Mouse (Mus musculus): Measurements from ENCODE around the gene Id3. TPM values are rescaled to one million over a fixed set of nuclear protein-coding genes. Genes with fewer than 3 reads are reported as not detected.
"Not testable (repeated sequence)": the region's sequence is repeated elsewhere in the genome, so short reads cannot be mapped to it uniquely, and the experiment has no call there.

Id3 gene
- 274 and 292 TPM in 2 replicates for polyA plus RNA-seq (2015; fragmentation: Nextera tagmentation; extraction: Ambion mirVana)

- under 1% methylated on average over 39 of the region's 39 CpGs for WGBS
- Histone ChIP-seq H3K36me3 (no peaks in the 10 kb centered on the region), H3K9me3 (no peaks in the 10 kb centered on the region), H3K4me2 (peak within 1 kb of the TSS; percentile 71), H3K27me3 (replicated peaks) (no peaks in the 10 kb centered on the region), H3K27ac (peak within 1 kb of the TSS; percentile 94), H3K4me1 (peaks cover 50% of the 10 kb centered on the region), H3K9ac (peak within 1 kb of the TSS; percentile 78), H3K4me3 (replicated peaks) (peak within 1 kb of the TSS; percentile 70)
- ATAC-seq (ENCODE audit: insufficient read depth, low FRiP score, low read depth): peak; percentile 85
Observed at GRCm38 (mm10) chr4:136143193-136143976, at the start of gene Id3. Gene Id3, plus strand, starts transcription at chr4:136143497.

- Histone ChIP-seq H3K27ac (no peak overlapping the region), H3K36me3 (no peaks in the 10 kb centered on the region), H3K9ac (no peak overlapping the region), H3K4me3 (replicated peaks) (no peak overlapping the region), H3K27me3 (replicated peaks) (no peaks in the 10 kb centered on the region), H3K4me2 (no peak overlapping the region), H3K9me3 (no peaks in the 10 kb centered on the region), H3K4me1 (0 out of 2 replicates have a peak, but pooled peaks cover 4% of the 10 kb centered on the region)
- 76% methylated on average over 18 of the region's 18 CpGs for WGBS
- ATAC-seq (ENCODE audit: insufficient read depth, low FRiP score, low read depth): no peak
Observed at GRCm38 (mm10) chr4:136094519-136095219, 48.6 kb upstream of the Id3 start.

- ATAC-seq (ENCODE audit: insufficient read depth, low FRiP score, low read depth): peak; percentile 22; the same call in 1 of the 2 replicates
- Histone ChIP-seq H3K4me1 (no peaks in the 10 kb centered on the region), H3K4me2 (no peak overlapping the region), H3K9ac (no peak overlapping the region), H3K9me3 (no peaks in the 10 kb centered on the region), H3K27ac (no peak overlapping the region), H3K4me3 (replicated peaks) (no peak overlapping the region), H3K36me3 (no peaks in the 10 kb centered on the region), H3K27me3 (replicated peaks) (no peaks in the 10 kb centered on the region)
- WGBS: 73% methylated on average over 9 of the region's 9 CpGs
Observed at GRCm38 (mm10) chr4:136095490-136096105, 47.7 kb upstream of the Id3 start.

- Histone ChIP-seq H3K36me3 (no peaks in the 10 kb centered on the region), H3K4me1 (no peaks in the 10 kb centered on the region), H3K9me3 (no peaks in the 10 kb centered on the region), H3K9ac (no peak overlapping the region), H3K27ac (no peak overlapping the region), H3K27me3 (replicated peaks) (no peaks in the 10 kb centered on the region), H3K4me3 (replicated peaks) (no peak overlapping the region), H3K4me2 (no peak overlapping the region)
- ATAC-seq (ENCODE audit: insufficient read depth, low FRiP score, low read depth): no peak
- 66% methylated on average over 11 of the region's 11 CpGs for WGBS
Observed at GRCm38 (mm10) chr4:136096446-136097113, 46.7 kb upstream of the Id3 start.

- Histone ChIP-seq H3K27ac (no peak overlapping the region), H3K4me2 (no peak overlapping the region), H3K4me1 (no peaks in the 10 kb centered on the region), H3K4me3 (replicated peaks) (no peak overlapping the region), H3K9me3 (no peaks in the 10 kb centered on the region), H3K9ac (no peak overlapping the region), H3K27me3 (replicated peaks) (no peaks in the 10 kb centered on the region), H3K36me3 (no peaks in the 10 kb centered on the region)
- WGBS: 89% methylated on average over 3 of the region's 3 CpGs
- no peak for ATAC-seq (ENCODE audit: insufficient read depth, low FRiP score, low read depth)
Observed at GRCm38 (mm10) chr4:136098446-136098845, 44.9 kb upstream of the Id3 start.

DNA sequence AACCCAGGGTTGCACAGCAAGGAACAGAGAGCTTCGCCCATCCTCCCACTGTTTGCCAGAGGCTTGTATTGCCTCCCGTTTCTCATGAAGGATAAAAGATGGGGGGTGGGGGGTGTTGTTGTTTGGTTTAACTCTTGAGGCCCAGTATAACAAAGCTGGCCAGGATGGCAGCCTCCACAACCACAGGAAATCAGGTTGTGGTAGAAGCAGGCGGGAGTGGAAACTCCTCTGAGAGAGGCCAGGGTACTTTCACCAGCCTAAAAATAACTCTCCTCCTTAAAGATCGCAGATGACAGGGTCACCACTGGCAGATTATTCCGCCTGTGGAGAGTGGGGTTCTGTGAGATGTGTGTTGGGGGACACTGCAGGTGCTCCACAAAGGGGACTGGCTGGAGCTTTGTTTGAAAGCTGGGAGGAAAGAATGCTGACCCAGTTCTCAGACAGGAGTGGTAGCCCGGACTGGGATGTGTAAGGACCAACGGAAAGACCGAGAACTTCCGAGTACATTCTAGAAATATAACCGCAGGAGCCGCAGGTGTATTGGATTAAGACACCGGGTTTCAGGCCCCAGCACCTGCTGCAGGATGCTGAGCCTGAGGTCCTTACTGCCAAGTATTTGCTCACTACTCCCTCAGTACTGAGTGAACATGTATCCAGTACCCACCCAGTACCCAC is 42.8 kb upstream of the Id3 start:
- WGBS: 67% methylated on average over 12 of the region's 12 CpGs

DNA sequence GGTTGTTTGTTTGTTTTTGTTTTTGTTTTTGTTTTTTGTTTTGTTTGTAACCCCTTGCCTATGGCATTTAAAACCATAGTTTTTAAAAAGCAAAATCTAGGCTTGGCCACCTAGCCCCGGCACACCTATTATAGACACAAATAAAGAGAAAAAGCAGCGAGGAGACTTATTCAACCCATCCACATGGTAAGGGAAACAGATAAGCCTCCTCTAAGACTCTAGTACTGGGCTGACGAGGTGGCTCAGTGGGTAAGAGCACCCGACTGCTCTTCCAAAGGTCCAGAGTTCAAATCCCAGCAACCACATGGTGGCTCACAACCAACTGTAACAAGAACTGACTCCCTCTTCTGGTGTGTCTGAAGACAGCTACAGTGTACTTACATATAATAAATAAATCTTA is 41.5 kb upstream of the Id3 start:
- H3K9me3 ChIP-seq; H3K4me2 ChIP-seq; ATAC-seq (ENCODE audit: insufficient read depth, low FRiP score, low read depth); H3K9ac ChIP-seq; H3K4me1 ChIP-seq; H3K27ac ChIP-seq; H3K4me3 ChIP-seq (replicated peaks); H3K36me3 ChIP-seq; H3K27me3 ChIP-seq (replicated peaks): not testable (repeated sequence)
- whole genome bisulfite sequencing: 81% methylated on average over 4 of the region's 4 CpGs

More for the DNA sequence above, 42.8 kb upstream of the Id3 start:
- Histone ChIP-seq H3K36me3 (no peaks in the 10 kb centered on the region), H3K27me3 (replicated peaks) (no peaks in the 10 kb centered on the region), H3K4me2 (no peak overlapping the region), H3K9me3 (no peaks in the 10 kb centered on the region), H3K4me1 (peaks cover 7% of the 10 kb centered on the region), H3K27ac (no peak overlapping the region), H3K9ac (no peak overlapping the region), H3K4me3 (replicated peaks) (no peak overlapping the region)
- no peak for ATAC-seq (ENCODE audit: insufficient read depth, low FRiP score, low read depth)

- Histone ChIP-seq H3K9ac (no peak overlapping the region), H3K27ac (peak overlapping the region; percentile 36), H3K9me3 (no peaks in the 10 kb centered on the region), H3K4me1 (peaks cover 7% of the 10 kb centered on the region), H3K27me3 (replicated peaks) (no peaks in the 10 kb centered on the region), H3K4me2 (peak overlapping the region; percentile 28), H3K36me3 (no peaks in the 10 kb centered on the region), H3K4me3 (replicated peaks) (no peak overlapping the region)
- ATAC-seq (ENCODE audit: insufficient read depth, low FRiP score, low read depth): peak; percentile 44; the same call in 1 of the 2 replicates
- 25% methylated on average over 18 of the region's 18 CpGs for WGBS
Observed at GRCm38 (mm10) chr4:136104590-136105337, 38.5 kb upstream of the Id3 start.

DNA sequence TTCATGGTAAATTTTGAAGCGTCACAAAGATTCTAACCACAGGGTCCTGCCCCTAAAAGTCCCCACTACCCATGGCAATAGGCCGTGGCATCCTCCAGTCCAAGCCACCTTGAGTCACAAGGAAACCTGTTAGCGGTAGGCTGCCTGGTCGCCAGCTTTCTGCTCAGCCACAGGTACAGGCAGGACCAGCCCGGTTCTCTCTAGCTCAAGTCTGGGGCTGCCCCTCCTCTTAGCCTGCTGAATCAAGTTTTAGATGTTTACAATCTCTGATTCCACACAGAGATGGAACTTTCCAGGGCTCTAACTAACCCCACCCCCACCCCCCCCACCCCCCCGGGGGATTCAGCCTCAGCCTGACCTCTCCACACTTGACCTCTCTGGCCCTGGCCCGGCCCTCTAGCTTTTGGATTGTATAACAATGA is 36.4 kb upstream of the Id3 start:
- Histone ChIP-seq H3K4me2 (no peak overlapping the region), H3K9me3 (no peaks in the 10 kb centered on the region), H3K4me1 (peaks cover 7% of the 10 kb centered on the region), H3K36me3 (no peaks in the 10 kb centered on the region), H3K4me3 (replicated peaks) (no peak overlapping the region), H3K27ac (no peak overlapping the region), H3K9ac (no peak overlapping the region), H3K27me3 (replicated peaks) (no peaks in the 10 kb centered on the region)
- ATAC-seq (ENCODE audit: insufficient read depth, low FRiP score, low read depth): no peak
- 41% methylated on average over 7 of the region's 7 CpGs for WGBS

DNA sequence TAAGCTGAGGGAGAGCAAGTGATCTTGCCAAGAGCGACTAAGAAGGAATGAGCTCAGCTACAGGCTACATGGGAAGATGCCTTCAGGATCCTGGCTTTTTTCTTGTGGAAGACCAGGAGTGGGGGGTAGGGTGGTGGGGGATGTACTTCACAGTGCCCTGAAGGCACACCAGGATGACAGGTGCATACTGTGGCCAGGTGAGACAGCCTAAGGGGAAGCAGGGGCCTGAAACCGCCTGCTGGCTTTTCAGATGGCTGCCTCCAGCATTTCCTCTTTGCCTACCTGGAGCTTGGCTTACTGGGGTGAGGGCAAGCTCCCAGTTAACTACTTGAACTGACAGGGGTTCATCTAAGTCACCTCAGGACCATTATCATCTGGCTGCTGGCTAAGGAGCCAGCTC is 34.1 kb upstream of the Id3 start:
- WGBS: 91% methylated on average over 2 of the region's 2 CpGs

More for the DNA sequence above, 34.1 kb upstream of the Id3 start:
- no peak overlapping the region for H3K27ac ChIP-seq
- peaks cover 11% of the 10 kb centered on the region for H3K4me1 ChIP-seq
- ATAC-seq (ENCODE audit: insufficient read depth, low FRiP score, low read depth): no peak
- H3K4me3 ChIP-seq (replicated peaks): no peak overlapping the region
- no peak overlapping the region for H3K4me2 ChIP-seq
- H3K36me3 ChIP-seq: no peaks in the 10 kb centered on the region
- no peaks in the 10 kb centered on the region for H3K27me3 ChIP-seq (replicated peaks)
- no peaks in the 10 kb centered on the region for H3K9me3 ChIP-seq
- H3K9ac ChIP-seq: no peak overlapping the region

All from stomach, embryonic 15.5 days (tissue).